10 mouse cellular contexts compared by ENCODE assay signal in genomic region chr1:91444841-91445830, GRCm38 (mm10). TPM values are rescaled to one million over a fixed set of nuclear protein-coding genes. Genes with fewer than 3 reads are reported as not detected.
DNase-seq lines count a peak whose midpoint lies in the region; ATAC-seq lines count a peak whose summit lies in the region.
"Had no signal": no experiment of that assay in that cellular context is flagged by ENCODE, and none has a peak within 500 bp of the region (broad histone marks: within the 10 kb centered on the region; RNA-seq: fewer than 3 reads in every experiment).

No protein-coding gene starts in this region.

- no peak for ATAC-seq in intestine, embryonic 16.5 days
- no peak for ATAC-seq in intestine, embryonic 15.5 days
- ATAC-seq in lung, embryonic 15.5 days (ENCODE audit: borderline replicate concordance, extremely low read depth, low FRiP score, low TSS enrichment): no peak
- no peak for ATAC-seq in limb, embryonic 15.5 days (ENCODE audit: insufficient number of reproducible peaks, low FRiP score, low TSS enrichment, low read depth)
- ATAC-seq: forebrain, embryonic 13.5 days had no signal

- no peak overlapping the region for H3K4me3 ChIP-seq in intestine, embryonic 16.5 days (ENCODE audit: low read length)
- no peak overlapping the region for H3K4me3 ChIP-seq in intestine, embryonic 15.5 days (replicated peaks)
- H3K4me3 ChIP-seq in lung, embryonic 15.5 days: no peak overlapping the region
- H3K4me3 ChIP-seq in limb, embryonic 15.5 days: no peak overlapping the region
- H3K4me3 ChIP-seq: forebrain, embryonic 13.5 days had no signal

- H3K27me3 ChIP-seq in intestine, embryonic 16.5 days (replicated peaks; ENCODE audit: control insufficient read depth, insufficient read depth, low read length): no peaks in the 10 kb centered on the region
- H3K27me3 ChIP-seq in intestine, embryonic 15.5 days (replicated peaks): no peaks in the 10 kb centered on the region
- no peaks in the 10 kb centered on the region for H3K27me3 ChIP-seq in lung, embryonic 15.5 days
- H3K27me3 ChIP-seq in limb, embryonic 15.5 days: no peaks in the 10 kb centered on the region
- H3K27me3 ChIP-seq: forebrain, embryonic 13.5 days had no signal

- peaks cover 17% of the 10 kb centered on the region for H3K4me1 ChIP-seq in intestine, embryonic 16.5 days (ENCODE audit: control insufficient read depth, insufficient read depth, low read length)
- H3K4me1 ChIP-seq in intestine, embryonic 15.5 days (replicated peaks): peaks cover 14% of the 10 kb centered on the region; the same call in 1 of the 2 replicates
- H3K4me1 ChIP-seq in lung, embryonic 15.5 days: peaks cover 28% of the 10 kb centered on the region
- peaks cover 26% of the 10 kb centered on the region for H3K4me1 ChIP-seq in limb, embryonic 15.5 days
- H3K4me1 ChIP-seq: forebrain, embryonic 13.5 days had no signal

- 89% methylated on average over 17 of the region's 17 CpGs for WGBS in intestine, embryonic 16.5 days
- WGBS in intestine, embryonic 15.5 days: 87% methylated on average over 17 of the region's 17 CpGs
- 86% methylated on average over 17 of the region's 17 CpGs for WGBS in lung, embryonic 15.5 days
- WGBS in limb, embryonic 15.5 days: 80% methylated on average over 17 of the region's 17 CpGs

- H3K4me2 ChIP-seq in intestine, embryonic 16.5 days (ENCODE audit: low read depth, low read length): no peak overlapping the region
- no peak overlapping the region for H3K4me2 ChIP-seq in intestine, embryonic 15.5 days (replicated peaks)
- H3K4me2 ChIP-seq in lung, embryonic 15.5 days: no peak overlapping the region
- no peak overlapping the region for H3K4me2 ChIP-seq in limb, embryonic 15.5 days
- H3K4me2 ChIP-seq: forebrain, embryonic 13.5 days; lung, embryonic 14.5 days had no signal

- DNase-seq in adrenal gland, adult 2 months: peak; percentile 83
- no peak for DNase-seq in adrenal gland, postnatal 4 days (ENCODE audit: low spot score in 2 of 2)
- DNase-seq in lung, adult 18-20 months: no peak
- DNase-seq in B cell, adult 2 months: no peak

- H3K9me3 ChIP-seq in intestine, embryonic 16.5 days (ENCODE audit: control insufficient read depth, low read length): 0 out of 2 replicates have a peak, but pooled peaks cover 5% of the 10 kb centered on the region
- no peaks in the 10 kb centered on the region for H3K9me3 ChIP-seq in intestine, embryonic 15.5 days
- H3K9me3 ChIP-seq in lung, embryonic 15.5 days: peaks cover 6% of the 10 kb centered on the region; the same call in 1 of the 2 replicates
- no peaks in the 10 kb centered on the region for H3K9me3 ChIP-seq in limb, embryonic 15.5 days

- H3K36me3 ChIP-seq in intestine, embryonic 16.5 days (ENCODE audit: control insufficient read depth, insufficient read depth, low read length): peaks cover 19% of the 10 kb centered on the region
- peaks cover 26% of the 10 kb centered on the region for H3K36me3 ChIP-seq in intestine, embryonic 15.5 days
- peaks cover 55% of the 10 kb centered on the region for H3K36me3 ChIP-seq in lung, embryonic 15.5 days
- peaks cover 41% of the 10 kb centered on the region for H3K36me3 ChIP-seq in limb, embryonic 15.5 days

- H3K27ac ChIP-seq in intestine, embryonic 16.5 days (ENCODE audit: low read length): peak overlapping the region; percentile 68; the same call in 1 of the 2 replicates
- no peak overlapping the region for H3K27ac ChIP-seq in intestine, embryonic 15.5 days
- peak overlapping the region; percentile 65; the same call in 1 of the 2 replicates for H3K27ac ChIP-seq in lung, embryonic 15.5 days
- peak overlapping the region; percentile 78 for H3K27ac ChIP-seq in limb, embryonic 15.5 days
- H3K27ac ChIP-seq: forebrain, embryonic 13.5 days had no signal

- H3K9ac ChIP-seq in intestine, embryonic 16.5 days (ENCODE audit: low read depth, low read length): no peak overlapping the region
- H3K9ac ChIP-seq in intestine, embryonic 15.5 days: no peak overlapping the region
- H3K9ac ChIP-seq in lung, embryonic 15.5 days: no peak overlapping the region
- H3K9ac ChIP-seq in limb, embryonic 15.5 days: no peak overlapping the region
- H3K9ac ChIP-seq: forebrain, embryonic 13.5 days; lung, embryonic 14.5 days had no signal

RNA-seq across cellular contexts. Expression of gene Per2, which starts 14.0 kb away (rescaled TPM):
- 10 to 100 TPM; 22.2 to 68.7 TPM for total RNA-seq in adrenal gland, adult 2 months (2021)
- polyA plus RNA-seq in adrenal gland, adult 2 months (2012; rRNA removed): 24.7 and 40.0 TPM in 2 replicates
- 10 to 100 TPM; 23.6 to 27.1 TPM for total RNA-seq in adrenal gland, postnatal 4 days (2021)
- 8.9 and 11.7 TPM in 2 replicates for polyA plus RNA-seq in intestine, embryonic 16.5 days (2015; fragmentation: Nextera tagmentation; extraction: Ambion mirVana)
- polyA plus RNA-seq in intestine, embryonic 15.5 days (2015; fragmentation: Nextera tagmentation; extraction: Ambion mirVana): 7.8 and 7.9 TPM in 2 replicates
- polyA plus RNA-seq in lung, embryonic 15.5 days (2015; fragmentation: Nextera tagmentation; extraction: Ambion mirVana): 8.2 and 11.4 TPM in 2 replicates
- 3.7 and 4.6 TPM in 2 replicates for polyA plus RNA-seq in limb, embryonic 15.5 days (2015; fragmentation: Nextera tagmentation; extraction: Ambion mirVana)

RNA-seq across cellular contexts. Expression of gene Hes6, which starts 31.3 kb away (rescaled TPM):
- total RNA-seq in adrenal gland, adult 2 months (2021): 100 to 1,000 TPM; 190 to 273 TPM
- 252 and 309 TPM in 2 replicates for polyA plus RNA-seq in adrenal gland, adult 2 months (2012; rRNA removed)
- 10 to 100 TPM; 56.0 to 71.0 TPM for total RNA-seq in adrenal gland, postnatal 4 days (2021)
- polyA plus RNA-seq in intestine, embryonic 16.5 days (2015; fragmentation: Nextera tagmentation; extraction: Ambion mirVana): 98.7 and 105 TPM in 2 replicates
- polyA plus RNA-seq in intestine, embryonic 15.5 days (2015; fragmentation: Nextera tagmentation; extraction: Ambion mirVana): 94.0 and 103 TPM in 2 replicates
- 85.4 and 91.3 TPM in 2 replicates for polyA plus RNA-seq in lung, embryonic 15.5 days (2015; fragmentation: Nextera tagmentation; extraction: Ambion mirVana)
- polyA plus RNA-seq in limb, embryonic 15.5 days (2015; fragmentation: Nextera tagmentation; extraction: Ambion mirVana): 73.6 and 91.2 TPM in 2 replicates

RNA-seq across cellular contexts. Expression of gene Ilkap, which starts 46.5 kb away (rescaled TPM):
- total RNA-seq in adrenal gland, adult 2 months (2021): 10 to 100 TPM; 88.8 to 94.7 TPM
- polyA plus RNA-seq in adrenal gland, adult 2 months (2012; rRNA removed): 121 and 122 TPM in 2 replicates
- total RNA-seq in adrenal gland, postnatal 4 days (2021): 100 to 1,000 TPM; 104 TPM
- 102 and 112 TPM in 2 replicates for polyA plus RNA-seq in intestine, embryonic 16.5 days (2015; fragmentation: Nextera tagmentation; extraction: Ambion mirVana)
- polyA plus RNA-seq in intestine, embryonic 15.5 days (2015; fragmentation: Nextera tagmentation; extraction: Ambion mirVana): 119 and 128 TPM in 2 replicates
- 146 and 149 TPM in 2 replicates for polyA plus RNA-seq in lung, embryonic 15.5 days (2015; fragmentation: Nextera tagmentation; extraction: Ambion mirVana)
- 143 and 155 TPM in 2 replicates for polyA plus RNA-seq in limb, embryonic 15.5 days (2015; fragmentation: Nextera tagmentation; extraction: Ambion mirVana)

RNA-seq across cellular contexts. Expression of gene Traf3ip1, which starts 49.3 kb away (rescaled TPM):
- total RNA-seq in adrenal gland, adult 2 months (2021): 10 to 100 TPM; 10.1 to 11.8 TPM
- polyA plus RNA-seq in adrenal gland, adult 2 months (2012; rRNA removed): 6.2 and 6.8 TPM in 2 replicates
- 10 to 100 TPM; 10.5 to 12.6 TPM for total RNA-seq in adrenal gland, postnatal 4 days (2021)
- polyA plus RNA-seq in intestine, embryonic 16.5 days (2015; fragmentation: Nextera tagmentation; extraction: Ambion mirVana): 6.2 and 6.7 TPM in 2 replicates
- polyA plus RNA-seq in intestine, embryonic 15.5 days (2015; fragmentation: Nextera tagmentation; extraction: Ambion mirVana): 7.2 and 8.1 TPM in 2 replicates
- 11.0 and 11.5 TPM in 2 replicates for polyA plus RNA-seq in lung, embryonic 15.5 days (2015; fragmentation: Nextera tagmentation; extraction: Ambion mirVana)
- polyA plus RNA-seq in limb, embryonic 15.5 days (2015; fragmentation: Nextera tagmentation; extraction: Ambion mirVana): 6.2 and 6.9 TPM in 2 replicates
